Mouse (Mus musculus) MEL (cell line): ENCODE measurements around the gene Dhrs9. TPM values are rescaled to one million over a fixed set of nuclear protein-coding genes. Genes with fewer than 3 reads are reported as not detected.

Source experiments
- DNase-seq: peaks from one replicate; pipeline ENCODE4 v3.0.0; 2011; ENCODE audit warnings: low read depth, low spot score
- H3K27ac ChIP-seq: 2 replicates; pipeline ENCODE4 v1.5.1; 2012; ENCODE audit warnings: low read depth, mild to moderate bottlenecking, control low read depth, low read length, moderate library complexity; ENCODE audit not compliant: control insufficient read depth
- H3K27me3 ChIP-seq, 2 experiments: fragments of 150-350 bp in 1 of 2; sonication (generic) in 1 of 2; 2 replicates each; pipeline ENCODE4 v1.6.1; 2012; ENCODE audit warnings: low read length in 2 of 2, mild to moderate bottlenecking in 2 of 2, improper control_type of control experiment in 1 of 2, moderate library complexity in 1 of 2; ENCODE audit not compliant: insufficient read depth in 2 of 2, control insufficient read depth in 1 of 2
- H3K36me3 ChIP-seq, 2 experiments: 2 replicates each; pipeline ENCODE4 v1.6.1; 2012 to 2014; ENCODE audit warnings: low read length in 2 of 2, improper control_type of control experiment in 1 of 2, inconsistent platforms in 1 of 2, mild to moderate bottlenecking in 1 of 2; ENCODE audit not compliant: insufficient read depth in 2 of 2, control insufficient read depth in 1 of 2
- H3K4me1 ChIP-seq, 2 experiments: fragments of 150-350 bp in 1 of 2; sonication (generic) in 1 of 2; 2 replicates each; pipeline ENCODE4 v1.6.1; 2012; ENCODE audit warnings: low read length in 2 of 2, improper control_type of control experiment in 1 of 2, mild to moderate bottlenecking in 1 of 2; ENCODE audit not compliant: insufficient read depth in 2 of 2, control insufficient read depth in 1 of 2
- H3K4me3 ChIP-seq, 2 experiments: fragments of 150-350 bp in 1 of 2; sonication (generic) in 1 of 2; 2 replicates each; pipeline ENCODE4 v1.5.1; 2012; ENCODE audit warnings: low read depth in 2 of 2, low read length in 2 of 2, mild to moderate bottlenecking in 2 of 2, moderate library complexity in 2 of 2, control low read depth in 1 of 2, improper control_type of control experiment in 1 of 2; ENCODE audit not compliant: control insufficient read depth in 1 of 2, insufficient read depth in 1 of 2
- H3K79me2 ChIP-seq: 2 replicates; pipeline ENCODE4 v1.6.1; 2012; ENCODE audit warnings: mild to moderate bottlenecking, low read length, moderate library complexity; ENCODE audit not compliant: control insufficient read depth, poor library complexity, insufficient read depth
- H3K9ac ChIP-seq: 2 replicates; pipeline ENCODE4 v1.6.1; 2012; ENCODE audit warnings: low read depth, mild to moderate bottlenecking, control low read depth, low read length, moderate library complexity; ENCODE audit not compliant: control insufficient read depth, poor library complexity, severe bottlenecking
- H3K9me3 ChIP-seq: fragments of 150-350 bp; sonication (generic); replicated peaks from 2 replicates; pipeline ENCODE4 v1.6.1; 2012; ENCODE audit warnings: mild to moderate bottlenecking, low read length, improper control_type of control experiment, moderate library complexity; ENCODE audit not compliant: insufficient read depth
- CHD2 ChIP-seq: IDR thresholded peaks from 2 replicates; pipeline ENCODE4 v1.6.1; 2011; ENCODE audit warnings: low read length, improper control_type of control experiment
- CTCF ChIP-seq, 3 experiments: IDR thresholded peaks in 2 of 3; conservative IDR thresholded peaks in 1 of 3; 2 replicates each; pipeline ENCODE4 v1.5.1; 2011 to 2012; ENCODE audit warnings: low read length in 3 of 3, low read depth in 2 of 3, mild to moderate bottlenecking in 2 of 3, improper control_type of control experiment in 1 of 3, inconsistent platforms in 1 of 3, mixed read lengths in 1 of 3, moderate library complexity in 1 of 3; ENCODE audit not compliant: control insufficient read depth in 1 of 3, insufficient read depth in 1 of 3, poor library complexity in 1 of 3, severe bottlenecking in 1 of 3
- EP300 ChIP-seq, 2 experiments: IDR thresholded peaks; 2 replicates each; pipeline ENCODE4 v1.6.1; 2011; ENCODE audit warnings: improper control_type of control experiment in 2 of 2, low read length in 2 of 2, low read depth in 1 of 2, mild to moderate bottlenecking in 1 of 2
- ETS1 ChIP-seq: IDR thresholded peaks from 2 replicates; pipeline ENCODE4 v1.6.1; 2012; ENCODE audit warnings: low read depth, mild to moderate bottlenecking, inconsistent platforms, low read length, improper control_type of control experiment, moderate library complexity
- GABPA ChIP-seq: IDR thresholded peaks from 2 replicates; pipeline ENCODE4 v1.6.1; 2012; ENCODE audit warnings: low read depth, mild to moderate bottlenecking, inconsistent platforms, low read length, improper control_type of control experiment, moderate library complexity
- KAT2A ChIP-seq: conservative IDR thresholded peaks from 2 replicates; pipeline ENCODE4 v1.6.1; 2012; ENCODE audit warnings: low read depth, low read length, improper control_type of control experiment, inconsistent platforms
- MEF2A ChIP-seq: IDR thresholded peaks from 2 replicates; pipeline ENCODE4 v1.6.1; 2014; ENCODE audit warnings: low read depth, mild to moderate bottlenecking, inconsistent platforms, low read length, improper control_type of control experiment; ENCODE audit not compliant: poor library complexity, insufficient replicate concordance, severe bottlenecking; ENCODE audit errors: extremely low read depth
- MXI1 ChIP-seq: IDR thresholded peaks from 2 replicates; pipeline ENCODE4 v1.6.1; 2011; ENCODE audit warnings: mild to moderate bottlenecking, low read depth, low read length, improper control_type of control experiment
- NELFE ChIP-seq: IDR thresholded peaks from 2 replicates; pipeline ENCODE4 v1.6.1; 2011; ENCODE audit warnings: low read depth, low read length, improper control_type of control experiment
- NRF1 ChIP-seq: IDR thresholded peaks from 2 replicates; pipeline ENCODE4 v1.6.1; 2014; ENCODE audit warnings: low read depth, mild to moderate bottlenecking, inconsistent platforms, low read length, improper control_type of control experiment, moderate library complexity; ENCODE audit not compliant: poor library complexity, insufficient read depth, severe bottlenecking
- POLR2AphosphoS2 ChIP-seq: IDR thresholded peaks from 2 replicates; pipeline ENCODE4 v1.6.1; 2011; ENCODE audit warnings: low read length, improper control_type of control experiment
- POLR2AphosphoS5 ChIP-seq: IDR thresholded peaks from 2 replicates; pipeline ENCODE4 v1.6.1; 2012; ENCODE audit warnings: low read depth, borderline replicate concordance, mild to moderate bottlenecking, inconsistent platforms, low read length, moderate library complexity, mixed read lengths
- RAD21 ChIP-seq: IDR thresholded peaks from 2 replicates; pipeline ENCODE4 v1.6.1; 2011; ENCODE audit warnings: mild to moderate bottlenecking, low read depth, low read length, improper control_type of control experiment
- SMC3 ChIP-seq: IDR thresholded peaks from 2 replicates; pipeline ENCODE4 v1.6.1; 2011; ENCODE audit warnings: low read depth, low read length, improper control_type of control experiment
- TBP ChIP-seq: IDR thresholded peaks from 2 replicates; pipeline ENCODE4 v1.8.0; 2011; ENCODE audit warnings: low read depth, low read length, improper control_type of control experiment
- USF1 ChIP-seq: IDR thresholded peaks from 2 replicates; pipeline ENCODE4 v1.6.1; 2014; ENCODE audit warnings: low read depth, mild to moderate bottlenecking, inconsistent platforms, low read length, improper control_type of control experiment, moderate library complexity
- ZC3H11A ChIP-seq: IDR thresholded peaks from 2 replicates; pipeline ENCODE4 v1.6.1; 2012; ENCODE audit warnings: low read depth, mild to moderate bottlenecking, inconsistent platforms, low read length, improper control_type of control experiment
- ZKSCAN1 ChIP-seq: IDR thresholded peaks from 2 replicates; pipeline ENCODE4 v1.6.1; 2012; ENCODE audit warnings: low read depth, mild to moderate bottlenecking, inconsistent platforms, low read length, improper control_type of control experiment, moderate library complexity
- ZMIZ1 ChIP-seq: IDR thresholded peaks from 2 replicates; pipeline ENCODE4 v1.6.1; 2012; ENCODE audit warnings: low read depth, mild to moderate bottlenecking, inconsistent platforms, low read length, improper control_type of control experiment, moderate library complexity
- polyA plus RNA-seq, 2 experiments: library from polyadenylated mRNA; stranded (reverse) in 1 of 2; unstranded in 1 of 2; fragments of >175 nt in 1 of 2; fragments of >200 nt in 1 of 2; gene quantifications; 2 replicates each; pipeline versions ENCODE4 v1.2.1 to v1.2.4; 2012; ENCODE audit warnings: low replicate concordance in 2 of 2, low read depth in 1 of 2; ENCODE audit not compliant: insufficient read length in 2 of 2, insufficient read depth in 1 of 2, missing spikeins in 1 of 2
- total RNA-seq: library from RNA; depleted of rRNA; stranded (reverse); fragments of 300-350 nt; gene quantifications from 2 replicates; pipeline ENCODE4 v1.2.3, GENCODE M21; 2012

Gene Dhrs9
- total and polyA plus RNA-seq, 3 experiments: not detected

GRCm38 (mm10) chr2:69427141-69427540 is 46.9 kb downstream of the Dhrs9 start:
- Histone ChIP-seq H3K9me3 (no peaks in the 10 kb centered on the region), H3K27me3 (no peaks in the 10 kb centered on the region; a peak in 1 of 4 replicates), H3K4me1 (no peaks in the 10 kb centered on the region), H3K27ac (no peak overlapping the region), H3K4me3 (no peak overlapping the region), H3K9ac (no peak overlapping the region), H3K36me3 (no peaks in the 10 kb centered on the region), H3K79me2 (no peaks in the 10 kb centered on the region)
- TF ChIP-seq KAT2A: no peak
- TF ChIP-seq ETS1: no peak
- TF ChIP-seq TBP: no peak
- no peak for TF ChIP-seq MXI1
- no peak for TF ChIP-seq MEF2A
- TF ChIP-seq GABPA: no peak
- TF ChIP-seq ZKSCAN1: no peak
- no peak for TF ChIP-seq POLR2AphosphoS5
- TF ChIP-seq CHD2: no peak
- no peak for TF ChIP-seq NRF1
- TF ChIP-seq NELFE: no peak
- DNase-seq: no peak

GRCm38 (mm10) chr2:69428116-69428515 is 47.9 kb downstream of the Dhrs9 start:
- Histone ChIP-seq H3K27me3 (no peaks in the 10 kb centered on the region; a peak in 1 of 4 replicates), H3K4me3 (no peak overlapping the region), H3K36me3 (no peaks in the 10 kb centered on the region), H3K4me1 (no peaks in the 10 kb centered on the region), H3K9me3 (no peaks in the 10 kb centered on the region), H3K27ac (no peak overlapping the region), H3K9ac (no peak overlapping the region), H3K79me2 (no peaks in the 10 kb centered on the region)
- peak; percentile 9 for DNase-seq
- TF ChIP-seq GABPA: no peak
- TF ChIP-seq ZMIZ1: no peak
- TF ChIP-seq POLR2AphosphoS2: no peak
- TF ChIP-seq USF1: no peak
- TF ChIP-seq RAD21: peak; percentile 38
- no peak for TF ChIP-seq POLR2AphosphoS5
- TF ChIP-seq CTCF (IDR thresholded peaks at IDR 0.05 in 2 of 3, conservative IDR thresholded peaks at IDR 0.05 in 1 of 3; ENCODE audit: control insufficient read depth in 1 of 3, insufficient read depth in 1 of 3, low read depth in 2 of 3, low read length in 3 of 3, poor library complexity in 1 of 3, severe bottlenecking in 1 of 3): peak in 2 of 3 experiments; percentile 30 to 45; a peak in 4 of 6 replicates
- TF ChIP-seq EP300 (IDR thresholded peaks at IDR 0.05; ENCODE audit: low read depth in 1 of 2, low read length in 2 of 2): no peak
- 0 out of 2 replicates have a peak, but pooled peaks have one; percentile 3 for TF ChIP-seq ZC3H11A
- no peak for TF ChIP-seq ETS1
- peak; percentile 54 for TF ChIP-seq SMC3
